In genomic region chr3:127257969-127258368, GRCm38 (mm10) we compare ENCODE assay signal across 8 mouse cellular contexts.
DNase-seq lines count a peak whose midpoint lies in the region; ATAC-seq and TF ChIP-seq lines count a peak whose summit lies in the region.

No protein-coding gene starts in this region.

- H3K4me3 ChIP-seq in intestine, postnatal 0 days (ENCODE audit: low read depth, low read length), result peak overlapping the region; percentile 45
- H3K4me3 ChIP-seq in midbrain, embryonic 15.5 days, result peak overlapping the region; percentile 33

- peak overlapping the region; percentile 21; the same call in 1 of the 2 replicates for H3K27ac ChIP-seq in intestine, postnatal 0 days (ENCODE audit: low read depth, low read length)
- peak overlapping the region; percentile 73 for H3K27ac ChIP-seq in midbrain, embryonic 15.5 days

- 1% methylated on average over 18 of the region's 18 CpGs for WGBS in intestine, postnatal 0 days
- 2% methylated on average over 18 of the region's 18 CpGs for WGBS in midbrain, embryonic 15.5 days

- TF ChIP-seq CTCF in intestine, postnatal 0 days (IDR thresholded peaks at IDR 0.05; ENCODE audit: low read depth), result no peak

- H3K27me3 ChIP-seq in intestine, postnatal 0 days (replicated peaks; ENCODE audit: control insufficient read depth, insufficient read depth, low read length), result no peaks in the 10 kb centered on the region
- no peaks in the 10 kb centered on the region for H3K27me3 ChIP-seq in midbrain, embryonic 15.5 days (replicated peaks)

- peak; percentile 65; the same call in 1 of the 2 replicates for ATAC-seq in intestine, postnatal 0 days
- peak; percentile 43 for ATAC-seq in midbrain, embryonic 15.5 days (replicated peaks)

- no peaks in the 10 kb centered on the region for H3K36me3 ChIP-seq in intestine, postnatal 0 days (ENCODE audit: control insufficient read depth, insufficient read depth)
- H3K36me3 ChIP-seq in midbrain, embryonic 15.5 days (replicated peaks), result no peaks in the 10 kb centered on the region

- H3K4me1 ChIP-seq in intestine, postnatal 0 days (replicated peaks; ENCODE audit: control insufficient read depth, insufficient read depth, low read length), result peaks cover 3% of the 10 kb centered on the region; the same call in 1 of the 2 replicates
- H3K4me1 ChIP-seq in midbrain, embryonic 15.5 days, result peaks cover 24% of the 10 kb centered on the region

- DNase-seq in kidney, adult 9 months, result peak; percentile 1
- DNase-seq in kidney, postnatal 14 days, result no peak
- peak; percentile 43 for DNase-seq in cerebellum, adult 11 months
- DNase-seq in gastrocnemius, postnatal 10 days, result peak; percentile 15
- no peak for DNase-seq in B cell, adult 2 months
- DNase-seq in thymus, postnatal 0 days (ENCODE audit: low spot score), result no peak

- H3K9ac ChIP-seq in intestine, postnatal 0 days (ENCODE audit: low read depth, low read length), result no peak overlapping the region
- peak overlapping the region; percentile 33; the same call in 1 of the 2 replicates for H3K9ac ChIP-seq in midbrain, embryonic 15.5 days

- peak overlapping the region; percentile 69 for H3K4me2 ChIP-seq in intestine, postnatal 0 days (replicated peaks; ENCODE audit: low read depth)
- peak overlapping the region; percentile 60 for H3K4me2 ChIP-seq in midbrain, embryonic 15.5 days

- H3K9me3 ChIP-seq in intestine, postnatal 0 days (ENCODE audit: control insufficient read depth), result no peaks in the 10 kb centered on the region
- H3K9me3 ChIP-seq in midbrain, embryonic 15.5 days, result no peaks in the 10 kb centered on the region

Comparison
In these comparisons a context has a peak if more than half of its experiments do, and no peak if none do; other contexts are left out.
1. DNase-seq: peak in kidney, adult 9 months (single experiment), cerebellum, adult 11 months (single experiment) and gastrocnemius, postnatal 10 days (single experiment); none in kidney, postnatal 14 days (single experiment), B cell, adult 2 months (0 of 2) and thymus, postnatal 0 days (single experiment).